Mouse (Mus musculus) MEL (cell line): ENCODE measurements at regions not wholly inside any gene's neighbourhood (a gene's known extent, or its start where the extent isn't known, plus 50 kb on each side); places are given as distances from the start of the nearest gene placed in this dataset.

ENCODE experiments used
- DNase-seq: peaks from one replicate; pipeline ENCODE4 v3.0.0; 2011; ENCODE audit warnings: low read depth, low spot score
- H3K27ac ChIP-seq: 2 replicates; pipeline ENCODE4 v1.5.1; 2012; ENCODE audit warnings: low read depth, mild to moderate bottlenecking, control low read depth, low read length, moderate library complexity; ENCODE audit not compliant: control insufficient read depth
- H3K27me3 ChIP-seq, 2 experiments: fragments of 150-350 bp in 1 of 2; sonication (generic) in 1 of 2; 2 replicates each; pipeline ENCODE4 v1.6.1; 2012; ENCODE audit warnings: low read length in 2 of 2, mild to moderate bottlenecking in 2 of 2, improper control_type of control experiment in 1 of 2, moderate library complexity in 1 of 2; ENCODE audit not compliant: insufficient read depth in 2 of 2, control insufficient read depth in 1 of 2
- H3K36me3 ChIP-seq, 2 experiments: 2 replicates each; pipeline ENCODE4 v1.6.1; 2012 to 2014; ENCODE audit warnings: low read length in 2 of 2, improper control_type of control experiment in 1 of 2, inconsistent platforms in 1 of 2, mild to moderate bottlenecking in 1 of 2; ENCODE audit not compliant: insufficient read depth in 2 of 2, control insufficient read depth in 1 of 2
- H3K4me1 ChIP-seq, 2 experiments: fragments of 150-350 bp in 1 of 2; sonication (generic) in 1 of 2; 2 replicates each; pipeline ENCODE4 v1.6.1; 2012; ENCODE audit warnings: low read length in 2 of 2, improper control_type of control experiment in 1 of 2, mild to moderate bottlenecking in 1 of 2; ENCODE audit not compliant: insufficient read depth in 2 of 2, control insufficient read depth in 1 of 2
- H3K4me3 ChIP-seq, 2 experiments: fragments of 150-350 bp in 1 of 2; sonication (generic) in 1 of 2; 2 replicates each; pipeline ENCODE4 v1.5.1; 2012; ENCODE audit warnings: low read depth in 2 of 2, low read length in 2 of 2, mild to moderate bottlenecking in 2 of 2, moderate library complexity in 2 of 2, control low read depth in 1 of 2, improper control_type of control experiment in 1 of 2; ENCODE audit not compliant: control insufficient read depth in 1 of 2, insufficient read depth in 1 of 2
- H3K79me2 ChIP-seq: 2 replicates; pipeline ENCODE4 v1.6.1; 2012; ENCODE audit warnings: mild to moderate bottlenecking, low read length, moderate library complexity; ENCODE audit not compliant: control insufficient read depth, poor library complexity, insufficient read depth
- H3K9ac ChIP-seq: 2 replicates; pipeline ENCODE4 v1.6.1; 2012; ENCODE audit warnings: low read depth, mild to moderate bottlenecking, control low read depth, low read length, moderate library complexity; ENCODE audit not compliant: control insufficient read depth, poor library complexity, severe bottlenecking
- H3K9me3 ChIP-seq: fragments of 150-350 bp; sonication (generic); replicated peaks from 2 replicates; pipeline ENCODE4 v1.6.1; 2012; ENCODE audit warnings: mild to moderate bottlenecking, low read length, improper control_type of control experiment, moderate library complexity; ENCODE audit not compliant: insufficient read depth
- BHLHE40 ChIP-seq: IDR thresholded peaks from 2 replicates; pipeline ENCODE4 v1.6.1; 2012; ENCODE audit warnings: low read depth, mild to moderate bottlenecking, inconsistent platforms, low read length, improper control_type of control experiment, borderline replicate concordance
- E2F4 ChIP-seq: IDR thresholded peaks from 2 replicates; pipeline ENCODE4 v1.6.1; 2011; ENCODE audit warnings: low read depth, low read length, improper control_type of control experiment, borderline replicate concordance
- EP300 ChIP-seq, 2 experiments: IDR thresholded peaks; 2 replicates each; pipeline ENCODE4 v1.6.1; 2011; ENCODE audit warnings: improper control_type of control experiment in 2 of 2, low read length in 2 of 2, low read depth in 1 of 2, mild to moderate bottlenecking in 1 of 2
- GABPA ChIP-seq: IDR thresholded peaks from 2 replicates; pipeline ENCODE4 v1.6.1; 2012; ENCODE audit warnings: low read depth, mild to moderate bottlenecking, inconsistent platforms, low read length, improper control_type of control experiment, moderate library complexity
- GATA1 ChIP-seq: IDR thresholded peaks from 2 replicates; pipeline ENCODE4 v1.6.1; 2011; ENCODE audit warnings: low read depth, low read length, improper control_type of control experiment
- MAFK ChIP-seq: IDR thresholded peaks from 2 replicates; pipeline ENCODE4 v1.6.1; 2011; ENCODE audit warnings: low read depth, mild to moderate bottlenecking, low read length, improper control_type of control experiment, borderline replicate concordance
- MXI1 ChIP-seq: IDR thresholded peaks from 2 replicates; pipeline ENCODE4 v1.6.1; 2011; ENCODE audit warnings: mild to moderate bottlenecking, low read depth, low read length, improper control_type of control experiment
- MYB ChIP-seq: IDR thresholded peaks from 2 replicates; pipeline ENCODE4 v1.6.1; 2011; ENCODE audit warnings: mild to moderate bottlenecking, low read depth, low read length, improper control_type of control experiment
- MYC ChIP-seq: IDR thresholded peaks from 2 replicates; pipeline ENCODE4 v1.6.1; 2011; ENCODE audit warnings: low read depth, mild to moderate bottlenecking, low read length, improper control_type of control experiment, moderate library complexity
- NELFE ChIP-seq: IDR thresholded peaks from 2 replicates; pipeline ENCODE4 v1.6.1; 2011; ENCODE audit warnings: low read depth, low read length, improper control_type of control experiment
- NRF1 ChIP-seq: IDR thresholded peaks from 2 replicates; pipeline ENCODE4 v1.6.1; 2014; ENCODE audit warnings: low read depth, mild to moderate bottlenecking, inconsistent platforms, low read length, improper control_type of control experiment, moderate library complexity; ENCODE audit not compliant: poor library complexity, insufficient read depth, severe bottlenecking
- POLR2AphosphoS5 ChIP-seq: IDR thresholded peaks from 2 replicates; pipeline ENCODE4 v1.6.1; 2012; ENCODE audit warnings: low read depth, borderline replicate concordance, mild to moderate bottlenecking, inconsistent platforms, low read length, moderate library complexity, mixed read lengths
- RAD21 ChIP-seq: IDR thresholded peaks from 2 replicates; pipeline ENCODE4 v1.6.1; 2011; ENCODE audit warnings: mild to moderate bottlenecking, low read depth, low read length, improper control_type of control experiment
- RCOR1 ChIP-seq: IDR thresholded peaks from 2 replicates; pipeline ENCODE4 v1.6.1; 2012; ENCODE audit warnings: low read depth, mild to moderate bottlenecking, inconsistent platforms, low read length, improper control_type of control experiment
- SIN3A ChIP-seq: IDR thresholded peaks from 2 replicates; pipeline ENCODE4 v1.6.1; 2012; ENCODE audit warnings: low read length, improper control_type of control experiment, inconsistent platforms
- TAL1 ChIP-seq: IDR thresholded peaks from 2 replicates; pipeline ENCODE4 v1.6.1; 2012; ENCODE audit warnings: mild to moderate bottlenecking, inconsistent platforms, low read length, moderate library complexity, mixed read lengths
- TCF12 ChIP-seq: IDR thresholded peaks from 2 replicates; pipeline ENCODE4 v1.6.1; 2014; ENCODE audit warnings: low read depth, mild to moderate bottlenecking, inconsistent platforms, low read length, improper control_type of control experiment, moderate library complexity
- ZC3H11A ChIP-seq: IDR thresholded peaks from 2 replicates; pipeline ENCODE4 v1.6.1; 2012; ENCODE audit warnings: low read depth, mild to moderate bottlenecking, inconsistent platforms, low read length, improper control_type of control experiment
- ZKSCAN1 ChIP-seq: IDR thresholded peaks from 2 replicates; pipeline ENCODE4 v1.6.1; 2012; ENCODE audit warnings: low read depth, mild to moderate bottlenecking, inconsistent platforms, low read length, improper control_type of control experiment, moderate library complexity

- no peak for DNase-seq
- no peaks in the 10 kb centered on the region for H3K27me3 ChIP-seq
These were observed 174.2 kb downstream of the Gm21897 start for GRCm38 (mm10) chr16:15491328-15491999.

GRCm38 (mm10) chr16:15493236-15493635 lies 176.0 kb downstream of the Gm21897 start:
- no peak for DNase-seq
- no peak for TF ChIP-seq TCF12
- no peak for TF ChIP-seq NRF1
- TF ChIP-seq MYC = no peak
- TF ChIP-seq MAFK = no peak
- no peak for TF ChIP-seq E2F4
- no peak for TF ChIP-seq ZC3H11A
- TF ChIP-seq MYB = no peak
- no peak for TF ChIP-seq RAD21
- TF ChIP-seq MXI1 = no peak
- Histone ChIP-seq H3K4me1 (no peaks in the 10 kb centered on the region), H3K9ac (no peak overlapping the region), H3K9me3 (no peaks in the 10 kb centered on the region), H3K27ac (no peak overlapping the region), H3K36me3 (no peaks in the 10 kb centered on the region), H3K79me2 (no peaks in the 10 kb centered on the region), H3K27me3 (no peaks in the 10 kb centered on the region), H3K4me3 (no peak overlapping the region)

More at GRCm38 (mm10) chr16:15491328-15491999, 174.2 kb downstream of the Gm21897 start:
- H3K9ac ChIP-seq = no peak overlapping the region
- no peak overlapping the region for H3K27ac ChIP-seq
- no peaks in the 10 kb centered on the region for H3K79me2 ChIP-seq
- no peaks in the 10 kb centered on the region for H3K36me3 ChIP-seq
- H3K4me1 ChIP-seq = no peaks in the 10 kb centered on the region
- no peak overlapping the region for H3K4me3 ChIP-seq
- TF ChIP-seq RCOR1 = no peak
- TF ChIP-seq NELFE = no peak
- TF ChIP-seq TAL1 = no peak
- TF ChIP-seq POLR2AphosphoS5 = no peak
- TF ChIP-seq GABPA = no peak
- no peak for TF ChIP-seq ZKSCAN1
- TF ChIP-seq MAFK = no peak
- TF ChIP-seq SIN3A = no peak
- TF ChIP-seq EP300 (IDR thresholded peaks at IDR 0.05; ENCODE audit: low read depth in 1 of 2, low read length in 2 of 2) = no peak
- TF ChIP-seq BHLHE40 = no peak
- no peak for TF ChIP-seq GATA1
- no peak for TF ChIP-seq TCF12
- no peaks in the 10 kb centered on the region for H3K9me3 ChIP-seq
